26 mouse cellular contexts compared by ENCODE assay signal in genomic region chr7:142331281-142331680, GRCm38 (mm10). TPM values are rescaled to one million over a fixed set of nuclear protein-coding genes. Genes with fewer than 3 reads are reported as not detected.
DNase-seq lines count a peak whose midpoint lies in the region; ATAC-seq and TF ChIP-seq lines count a peak whose summit lies in the region.
"Had no signal": no experiment of that assay in that cellular context is flagged by ENCODE, and none has a peak within 500 bp of the region (broad histone marks: within the 10 kb centered on the region; RNA-seq: fewer than 3 reads in every experiment).

No protein-coding gene starts in this region.

- no peak overlapping the region for H3K9ac ChIP-seq in heart, embryonic 12.5 days
- H3K9ac ChIP-seq in heart, embryonic 16.5 days (ENCODE audit: low read length), result no peak overlapping the region
- H3K9ac ChIP-seq in liver, embryonic 14.5 days (replicated peaks), result no peak overlapping the region
- H3K9ac ChIP-seq in liver, embryonic 15.5 days, result no peak overlapping the region
- H3K9ac ChIP-seq: forebrain, embryonic 13.5 days; forebrain, postnatal 0 days; hindbrain, embryonic 13.5 days; intestine, embryonic 15.5 days had no signal

- WGBS in heart, embryonic 12.5 days, result 48% methylated on average over 4 of the region's 4 CpGs
- 58% methylated on average over 4 of the region's 4 CpGs for WGBS in heart, embryonic 16.5 days
- WGBS in liver, embryonic 14.5 days (ENCODE audit: insufficient replicate concordance), result 17% methylated on average over 4 of the region's 4 CpGs
- 32% methylated on average over 4 of the region's 4 CpGs for WGBS in liver, embryonic 15.5 days (ENCODE audit: insufficient replicate concordance)

- peaks cover 70% of the 10 kb centered on the region for H3K4me1 ChIP-seq in heart, embryonic 12.5 days (replicated peaks)
- peaks cover 30% of the 10 kb centered on the region for H3K4me1 ChIP-seq in heart, embryonic 16.5 days (ENCODE audit: control insufficient read depth, insufficient read depth, low read length)
- H3K4me1 ChIP-seq in liver, embryonic 14.5 days (replicated peaks; ENCODE audit: control insufficient read depth in 2 of 2, insufficient read depth in 2 of 2, low read length in 1 of 2), result peaks cover 12 to 18% of the 10 kb centered on the region in 2 experiments
- H3K4me1 ChIP-seq in liver, embryonic 15.5 days (replicated peaks), result peaks cover 36% of the 10 kb centered on the region
- H3K4me1 ChIP-seq: forebrain, embryonic 13.5 days had no signal

- no peak for DNase-seq in heart, adult 8-10 months (ENCODE audit: low spot score)
- DNase-seq in heart, adult 11 months, result no peak
- DNase-seq in liver, embryonic 14.5 days (ENCODE audit: low read depth in 3 of 3, low spot score in 3 of 3), result no peak
- no peak for DNase-seq in liver
- DNase-seq in cerebellum, adult 9-10 months, result no peak
- DNase-seq: adrenal gland, postnatal 14 days; cerebellum, adult 11-12 months; cerebellum, adult 9-11 months; cerebellum, postnatal 36 days; forebrain, postnatal 0 days; gastrocnemius, postnatal 14 days; kidney, adult 18-20 months had no signal

- no peak for TF ChIP-seq EP300 in liver, embryonic 14.5 days (IDR thresholded peaks at IDR 0.05; ENCODE audit: low read depth)

- no peak for ATAC-seq in heart, embryonic 12.5 days (ENCODE audit: insufficient number of reproducible peaks, low FRiP score)
- no peak for ATAC-seq in heart, embryonic 16.5 days (replicated peaks; ENCODE audit: extremely low read depth, insufficient read depth, low FRiP score)
- ATAC-seq in liver, embryonic 14.5 days (ENCODE audit: insufficient read depth), result peak; percentile 46; the same call in 1 of the 2 replicates
- peak; percentile 67 for ATAC-seq in liver, embryonic 15.5 days (ENCODE audit: insufficient read depth)
- ATAC-seq: activated CD4-positive, CD25-positive, alpha-beta regulatory T cell, adult 4 months; forebrain, embryonic 13.5 days; forebrain, postnatal 0 days; intestine, embryonic 15.5 days; Patski had no signal

- no peak overlapping the region for H3K4me3 ChIP-seq in heart, embryonic 12.5 days
- H3K4me3 ChIP-seq in heart, embryonic 16.5 days (ENCODE audit: low read length), result no peak overlapping the region
- H3K4me3 ChIP-seq in liver, embryonic 14.5 days (ENCODE audit: insufficient read depth in 1 of 2, low read depth in 2 of 2, low read length in 2 of 2), result no peak overlapping the region
- H3K4me3 ChIP-seq in liver, embryonic 15.5 days (replicated peaks), result no peak overlapping the region
- H3K4me3 ChIP-seq: forebrain, embryonic 13.5 days; hindbrain, embryonic 13.5 days; intestine, embryonic 15.5 days had no signal

- H3K27me3 ChIP-seq in heart, embryonic 12.5 days (replicated peaks), result no peaks in the 10 kb centered on the region
- no peaks in the 10 kb centered on the region for H3K27me3 ChIP-seq in heart, embryonic 16.5 days (ENCODE audit: control insufficient read depth, insufficient read depth, low read length)
- no peaks in the 10 kb centered on the region for H3K27me3 ChIP-seq in liver, embryonic 14.5 days (ENCODE audit: control insufficient read depth, insufficient read depth, low read length)
- H3K27me3 ChIP-seq in liver, embryonic 15.5 days, result peaks cover 1% of the 10 kb centered on the region; the same call in 1 of the 2 replicates
- H3K27me3 ChIP-seq: forebrain, embryonic 13.5 days; hindbrain, embryonic 13.5 days; intestine, embryonic 15.5 days; Patski had no signal

- peak overlapping the region; percentile 98 for H3K27ac ChIP-seq in heart, embryonic 12.5 days (ENCODE audit: poor library complexity, severe bottlenecking)
- peak overlapping the region; percentile 86 for H3K27ac ChIP-seq in heart, embryonic 16.5 days (ENCODE audit: low read length)
- no peak overlapping the region for H3K27ac ChIP-seq in liver, embryonic 14.5 days
- H3K27ac ChIP-seq in liver, embryonic 15.5 days (replicated peaks), result peak overlapping the region; percentile 70
- H3K27ac ChIP-seq: forebrain, embryonic 13.5 days; hindbrain, embryonic 13.5 days had no signal

- no peaks in the 10 kb centered on the region for H3K9me3 ChIP-seq in heart, embryonic 12.5 days (replicated peaks)
- no peaks in the 10 kb centered on the region for H3K9me3 ChIP-seq in heart, embryonic 16.5 days (replicated peaks; ENCODE audit: control insufficient read depth, low read length)
- no peaks in the 10 kb centered on the region for H3K9me3 ChIP-seq in liver, embryonic 14.5 days (ENCODE audit: control insufficient read depth, low read length)
- no peaks in the 10 kb centered on the region for H3K9me3 ChIP-seq in liver, embryonic 15.5 days (replicated peaks)
- H3K9me3 ChIP-seq: forebrain, embryonic 13.5 days; hindbrain, embryonic 13.5 days; intestine, embryonic 15.5 days had no signal

- H3K36me3 ChIP-seq in heart, embryonic 12.5 days, result no peaks in the 10 kb centered on the region
- no peaks in the 10 kb centered on the region for H3K36me3 ChIP-seq in heart, embryonic 16.5 days (ENCODE audit: control insufficient read depth, insufficient read depth)
- H3K36me3 ChIP-seq in liver, embryonic 14.5 days (replicated peaks; ENCODE audit: control insufficient read depth, insufficient read depth, low read depth), result no peaks in the 10 kb centered on the region
- H3K36me3 ChIP-seq in liver, embryonic 15.5 days (replicated peaks), result no peaks in the 10 kb centered on the region
- H3K36me3 ChIP-seq: hindbrain, embryonic 13.5 days; intestine, embryonic 15.5 days had no signal

- TF ChIP-seq CTCF in liver, embryonic 14.5 days (IDR thresholded peaks at IDR 0.05; ENCODE audit: low read depth), result no peak

- H3K4me2 ChIP-seq in heart, embryonic 12.5 days, result no peak overlapping the region
- no peak overlapping the region for H3K4me2 ChIP-seq in heart, embryonic 16.5 days (ENCODE audit: low read depth, low read length)
- H3K4me2 ChIP-seq in liver, embryonic 14.5 days (ENCODE audit: low read depth), result no peak overlapping the region
- H3K4me2 ChIP-seq in liver, embryonic 15.5 days, result no peak overlapping the region
- H3K4me2 ChIP-seq: forebrain, embryonic 13.5 days; hindbrain, embryonic 13.5 days; intestine, embryonic 15.5 days had no signal

RNA-seq across cellular contexts. Expression of gene Krtap5-4, which starts 27.9 kb away (rescaled TPM):
- not detected in 2 replicates for polyA plus RNA-seq in heart, embryonic 12.5 days (2016; fragmentation: Nextera tagmentation; extraction: Ambion mirVana)
- total RNA-seq in heart, adult 8-10 months (2022), result not detected
- polyA plus RNA-seq in heart, embryonic 16.5 days (2015; fragmentation: Nextera tagmentation; extraction: Ambion mirVana), result 0.18 TPM in 1 of 2 replicates, not detected in the other
- polyA plus RNA-seq in liver, embryonic 14.5 days (2012; rRNA removed), result not detected in 2 replicates
- not detected in 2 replicates for polyA plus RNA-seq in liver, embryonic 14.5 days (2014; fragmentation: Nextera tagmentation; extraction: Ambion mirVana)
- not detected in 2 replicates for polyA plus RNA-seq in liver, embryonic 15.5 days (2015; fragmentation: Nextera tagmentation; extraction: Ambion mirVana)
- total RNA-seq: adrenal gland, adult 18-20 months; adrenal gland, postnatal 14 days; CH12.LX; forebrain, postnatal 0 days; gastrocnemius, adult 18-20 months; gastrocnemius, postnatal 14 days; hematopoietic stem cell, adult 5-6 weeks had no signal
- polyA plus RNA-seq: activated CD4-positive, CD25-positive, alpha-beta regulatory T cell, adult 4 months; embryonic facial prominence, embryonic 14.5 days; forebrain, embryonic 13.5 days; forebrain, postnatal 0 days; gonadal fat pad, adult 2 months; hindbrain, embryonic 13.5 days; intestine, embryonic 15.5 days; Patski had no signal

RNA-seq across cellular contexts. Expression of gene Krtap5-1, which starts 34.4 kb away (rescaled TPM):
- not detected in 2 replicates for polyA plus RNA-seq in heart, embryonic 12.5 days (2016; fragmentation: Nextera tagmentation; extraction: Ambion mirVana)
- total RNA-seq in heart, adult 8-10 months (2022), result not detected
- polyA plus RNA-seq in heart, embryonic 16.5 days (2015; fragmentation: Nextera tagmentation; extraction: Ambion mirVana), result not detected in 2 replicates
- not detected in 2 replicates for polyA plus RNA-seq in liver, embryonic 14.5 days (2012; rRNA removed)
- polyA plus RNA-seq in liver, embryonic 14.5 days (2014; fragmentation: Nextera tagmentation; extraction: Ambion mirVana), result not detected in 2 replicates
- polyA plus RNA-seq in liver, embryonic 15.5 days (2015; fragmentation: Nextera tagmentation; extraction: Ambion mirVana), result not detected in 2 replicates
- total RNA-seq: adrenal gland, adult 18-20 months; adrenal gland, postnatal 14 days; CH12.LX; forebrain, postnatal 0 days; gastrocnemius, adult 18-20 months; gastrocnemius, postnatal 14 days; hematopoietic stem cell, adult 5-6 weeks had no signal
- polyA plus RNA-seq: activated CD4-positive, CD25-positive, alpha-beta regulatory T cell, adult 4 months; embryonic facial prominence, embryonic 14.5 days; forebrain, embryonic 13.5 days; forebrain, postnatal 0 days; gonadal fat pad, adult 2 months; hindbrain, embryonic 13.5 days; intestine, embryonic 15.5 days; Patski had no signal

RNA-seq across cellular contexts. Expression of gene Ifitm10, which starts 42.3 kb away (rescaled TPM):
- 5.4 and 7.4 TPM in 2 replicates for polyA plus RNA-seq in heart, embryonic 12.5 days (2016; fragmentation: Nextera tagmentation; extraction: Ambion mirVana)
- total RNA-seq in heart, adult 8-10 months (2022), result 1 to 10 TPM; 2.4 to 4.7 (median 3.4) TPM
- polyA plus RNA-seq in heart, embryonic 16.5 days (2015; fragmentation: Nextera tagmentation; extraction: Ambion mirVana), result 4.8 and 4.9 TPM in 2 replicates
- 0.87 and 1.1 TPM in 2 replicates for polyA plus RNA-seq in liver, embryonic 14.5 days (2012; rRNA removed)
- 1.0 and 1.3 TPM in 2 replicates for polyA plus RNA-seq in liver, embryonic 14.5 days (2014; fragmentation: Nextera tagmentation; extraction: Ambion mirVana)
- 1.9 and 2.1 TPM in 2 replicates for polyA plus RNA-seq in liver, embryonic 15.5 days (2015; fragmentation: Nextera tagmentation; extraction: Ambion mirVana)
- total RNA-seq: CH12.LX; hematopoietic stem cell, adult 5-6 weeks had no signal

RNA-seq across cellular contexts. Expression of gene Gm49369, which starts 51.2 kb away (rescaled TPM):
- polyA plus RNA-seq in heart, embryonic 12.5 days (2016; fragmentation: Nextera tagmentation; extraction: Ambion mirVana), result 3.0 TPM in 1 of 2 replicates, not detected in the other
- 10 to 100 TPM in 1 of 4 experiments, 1 to 10 TPM in 2, under 1 TPM in 1; 0.63 to 14.1 (median 6.3) TPM for total RNA-seq in heart, adult 8-10 months (2022)
- not detected in 2 replicates for polyA plus RNA-seq in heart, embryonic 16.5 days (2015; fragmentation: Nextera tagmentation; extraction: Ambion mirVana)
- polyA plus RNA-seq in liver, embryonic 14.5 days (2012; rRNA removed), result 0.66 TPM in 1 of 2 replicates, not detected in the other
- polyA plus RNA-seq in liver, embryonic 14.5 days (2014; fragmentation: Nextera tagmentation; extraction: Ambion mirVana), result 0.29 TPM in 1 of 2 replicates, not detected in the other
- polyA plus RNA-seq in liver, embryonic 15.5 days (2015; fragmentation: Nextera tagmentation; extraction: Ambion mirVana), result 0.54 and 0.78 TPM in 2 replicates
- polyA plus RNA-seq: activated CD4-positive, CD25-positive, alpha-beta regulatory T cell, adult 4 months; forebrain, embryonic 13.5 days; forebrain, postnatal 0 days had no signal

RNA-seq across cellular contexts. Expression of gene Ctsd, which starts 56.6 kb away (rescaled TPM):
- polyA plus RNA-seq in heart, embryonic 12.5 days (2016; fragmentation: Nextera tagmentation; extraction: Ambion mirVana), result 431 and 436 TPM in 2 replicates
- total RNA-seq in heart, adult 8-10 months (2022), result 1,000 to 10,000 TPM; 1,038 to 1,126 (median 1,089) TPM
- 470 and 482 TPM in 2 replicates for polyA plus RNA-seq in heart, embryonic 16.5 days (2015; fragmentation: Nextera tagmentation; extraction: Ambion mirVana)
- 180 and 209 TPM in 2 replicates for polyA plus RNA-seq in liver, embryonic 14.5 days (2012; rRNA removed)
- 324 and 349 TPM in 2 replicates for polyA plus RNA-seq in liver, embryonic 14.5 days (2014; fragmentation: Nextera tagmentation; extraction: Ambion mirVana)
- polyA plus RNA-seq in liver, embryonic 15.5 days (2015; fragmentation: Nextera tagmentation; extraction: Ambion mirVana), result 377 and 446 TPM in 2 replicates

Comparison
In these comparisons a context has a peak if more than half of its experiments do, and no peak if none do; other contexts are left out.
1. ATAC-seq: peak in liver, embryonic 14.5 days (single experiment) and liver, embryonic 15.5 days (single experiment); none in heart, embryonic 12.5 days (single experiment) and heart, embryonic 16.5 days (single experiment).